Mouse (Mus musculus) ES-E14 (cell line): ENCODE data around the gene Itpr1.

Experiments
- CHD2 ChIP-seq: IDR thresholded peaks from 2 replicates; pipeline ENCODE4 v1.6.1; 2014; ENCODE audit warnings: mild to moderate bottlenecking, low read depth, low read length, inconsistent platforms
- HCFC1 ChIP-seq: IDR thresholded peaks from 2 replicates; pipeline ENCODE4 v1.6.1; 2012; ENCODE audit warnings: low read length, inconsistent platforms, borderline replicate concordance; ENCODE audit not compliant: insufficient read depth

DNA sequence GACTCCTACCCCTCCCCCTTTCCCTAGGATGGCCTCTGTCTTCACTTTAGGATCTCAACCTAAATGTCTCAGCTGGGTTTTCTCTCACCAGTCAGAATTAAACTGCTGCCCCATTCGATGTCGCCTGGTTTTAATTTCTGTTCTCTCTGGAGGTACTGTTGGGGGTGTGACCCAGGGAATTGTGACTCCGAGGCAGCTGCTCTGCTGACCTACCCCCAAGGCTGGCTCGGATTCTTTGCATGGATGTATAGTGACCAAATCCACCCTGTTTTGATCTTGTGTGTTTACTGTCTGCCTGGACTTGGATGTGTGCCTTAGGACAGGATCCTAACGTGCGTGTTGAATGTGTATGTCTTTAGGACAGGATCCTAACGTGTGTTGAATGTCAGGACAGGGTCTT, 13.3 kb downstream of the Itpr1 start:
- TF ChIP-seq CHD2 (no peak), HCFC1 (no peak)
